8 mouse cellular contexts compared by ENCODE assay signal in the genomic region with DNA sequence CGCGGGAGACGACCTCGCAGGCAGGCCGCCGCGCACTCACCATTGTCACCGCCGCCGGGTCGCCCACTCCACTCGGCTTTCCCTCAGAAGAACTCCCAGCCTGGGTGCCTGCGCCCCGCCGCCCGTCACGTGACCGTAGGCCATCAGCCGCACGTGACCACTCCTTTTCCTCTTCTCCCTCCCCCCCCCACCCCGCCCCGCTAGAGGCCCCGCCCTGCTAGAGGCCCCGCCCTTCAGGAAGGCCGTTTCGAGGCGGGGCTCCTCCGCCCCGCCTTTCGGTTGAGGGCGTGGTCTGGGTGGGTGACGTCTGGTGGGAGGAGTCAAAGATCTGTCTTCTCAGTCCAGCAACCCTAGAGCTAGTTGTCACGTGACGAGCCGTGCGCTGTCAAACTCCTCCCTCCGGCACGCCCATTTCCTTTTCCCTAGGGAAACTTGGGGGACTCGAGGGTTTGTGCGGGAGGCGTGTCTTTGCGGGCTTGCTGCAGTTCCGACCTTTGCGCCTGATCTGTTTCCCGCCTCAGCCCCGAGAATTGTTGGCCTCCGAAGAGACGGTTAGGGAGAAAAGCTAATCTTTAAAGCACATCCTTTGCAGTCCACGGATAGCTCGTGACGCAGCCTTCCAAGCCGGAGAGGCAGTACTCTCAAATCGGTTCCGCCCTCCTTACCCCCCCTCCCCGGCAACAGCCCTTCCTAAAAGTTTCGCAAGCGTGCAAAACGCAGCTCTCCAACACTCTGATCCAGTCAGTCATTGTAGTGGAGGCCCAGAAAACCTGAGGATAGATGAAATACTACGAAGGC. TPM values are rescaled to one million over a fixed set of nuclear protein-coding genes. Genes with fewer than 3 reads are reported as not detected.
A peak's percentile ranks its signal among the peaks of the same experiment; 100 is the strongest.
DNase-seq lines count a peak whose midpoint lies in the region; ATAC-seq and TF ChIP-seq lines count a peak whose summit lies in the region.

A gene (minus strand): TSS at position 188 of the 798 bp plus-strand sequence.

- DNase-seq in ES-E14 (ENCODE audit: low read depth, low spot score): peak; percentile 99
- DNase-seq in cerebellum, adult 11-12 months: peak; percentile 98
- DNase-seq in heart, postnatal 25 days (ENCODE audit: low spot score): peak; percentile 99
- DNase-seq in layer of hippocampus, adult 18-20 months (ENCODE audit: low spot score in 2 of 2): peak; percentile 98 to 99
- peak; percentile 99 for DNase-seq in lung, adult 2 months
- DNase-seq in thymus, adult 18-20 months: peak; percentile 98 to 99

- H3K4me3 ChIP-seq in ES-E14 (ENCODE audit: insufficient read depth in 1 of 2, low read depth in 1 of 2, low read length in 2 of 2, poor library complexity in 1 of 2, severe bottlenecking in 1 of 2): peak within 1 kb of the TSS; percentile 93 to 94
- H3K4me3 ChIP-seq in forebrain, embryonic 15.5 days: peak within 1 kb of the TSS; percentile 98
- peak within 1 kb of the TSS; percentile 96 for H3K4me3 ChIP-seq in lung, adult 2 months (replicated peaks; ENCODE audit: extremely low read depth, low read depth, low read length)

- peak; percentile 90 for ATAC-seq in forebrain, embryonic 15.5 days (replicated peaks)
- ATAC-seq in neutrophil, adult 5-6 weeks (ENCODE audit: extremely low read depth, insufficient number of reproducible peaks, low FRiP score, poor library complexity, severe bottlenecking): peak; percentile 69

- no peak for TF ChIP-seq CTCF in lung, adult 2 months (IDR thresholded peaks at IDR 0.05; ENCODE audit: insufficient read depth, low read length)

- no peaks in the 10 kb centered on the region for H3K9me3 ChIP-seq in ES-E14 (ENCODE audit: control insufficient read depth, insufficient read depth, low read depth, low read length)
- H3K9me3 ChIP-seq in forebrain, embryonic 15.5 days: no peaks in the 10 kb centered on the region

- peak within 1 kb of the TSS; percentile 75 for H3K4me2 ChIP-seq in forebrain, embryonic 15.5 days (replicated peaks)

- no peaks in the 10 kb centered on the region for H3K27me3 ChIP-seq in forebrain, embryonic 15.5 days

- in situ Hi-C loops in ES-E14 (cut with MboI; ENCODE audit: low sequenced_read_pairs in 2 of 2, unreplicated experiment in 2 of 2): no loop called here

- H3K4me1 ChIP-seq in ES-E14 (ENCODE audit: control insufficient read depth in 2 of 2, insufficient read depth in 2 of 2, low read length in 2 of 2, poor library complexity in 1 of 2): peaks cover 0 to 2% of the 10 kb centered on the region in 2 experiments; a peak in 3 of 4 replicates
- H3K4me1 ChIP-seq in forebrain, embryonic 15.5 days: peaks cover 23% of the 10 kb centered on the region
- peaks cover 10% of the 10 kb centered on the region for H3K4me1 ChIP-seq in lung, adult 2 months (ENCODE audit: control insufficient read depth, insufficient read depth, low read length)

- H3K9ac ChIP-seq in ES-E14 (ENCODE audit: insufficient read depth, low read depth, low read length, poor library complexity, severe bottlenecking): peak within 1 kb of the TSS; percentile 84
- H3K9ac ChIP-seq in forebrain, embryonic 15.5 days (replicated peaks): peak within 1 kb of the TSS; percentile 92

- intact Hi-C loops in heart, postnatal 25 days (cut with DNase I): loop anchor here (2.0 kb wide), 1 partner anchor 38 kb away; a partner anchor contains a TSS

- WGBS in forebrain, embryonic 15.5 days: under 1% methylated on average over 44 of the region's 59 CpGs
- WGBS in lung, adult 2 months: under 1% methylated on average over 59 of the region's 59 CpGs

- H3K36me3 ChIP-seq in ES-E14 (ENCODE audit: control insufficient read depth, insufficient read depth, low read length, poor library complexity, severe bottlenecking): no peaks in the 10 kb centered on the region
- H3K36me3 ChIP-seq in forebrain, embryonic 15.5 days: no peaks in the 10 kb centered on the region

- peak; percentile 86; the same call in 1 of the 2 replicates for TF ChIP-seq POLR2A in lung, adult 2 months (IDR thresholded peaks at IDR 0.05; ENCODE audit: borderline replicate concordance, extremely low read depth, low read depth, low read length)

- H3K27ac ChIP-seq in ES-E14 (ENCODE audit: insufficient read depth, low read depth, low read length, poor library complexity, severe bottlenecking): peak within 1 kb of the TSS; percentile 67
- H3K27ac ChIP-seq in forebrain, embryonic 15.5 days (replicated peaks): peak within 1 kb of the TSS; percentile 85

TF ChIP-seq in ES-E14, 5 proteins besides CTCF, POLR2A, EP300 and RAD21:
- TF ChIP-seq HCFC1 (IDR thresholded peaks at IDR 0.05; ENCODE audit: borderline replicate concordance, insufficient read depth, low read length) (no peak), MAFK (IDR thresholded peaks at IDR 0.05; ENCODE audit: insufficient read depth, low read depth, low read length) (0 out of 2 replicates have a peak, but pooled peaks have one; percentile 6)

RNA-seq across cellular contexts. Expression of the gene that starts here (rescaled TPM):
- total RNA-seq in ES-E14 (2012; rRNA removed): 21.7 and 32.1 TPM in 2 replicates
- 76.1 and 78.8 TPM in 2 replicates for polyA plus RNA-seq in forebrain, embryonic 15.5 days (2015; fragmentation: Nextera tagmentation; extraction: Ambion mirVana)
- 10 to 100 TPM; 40.9 to 48.2 TPM for total RNA-seq in heart, postnatal 25 days (2021)
- 10 to 100 TPM; 47.0 to 50.4 TPM for total RNA-seq in layer of hippocampus, adult 18-20 months (2021)
- 7.7 and 13.9 TPM in 2 replicates for polyA plus RNA-seq in lung, adult 2 months (2012; rRNA removed)
- 54.8 and 64.8 TPM in 2 replicates for total RNA-seq in neutrophil, adult 5-6 weeks (2017)

Comparison
In these comparisons a context has a peak if more than half of its experiments do, and no peak if none do; other contexts are left out.
1. Peak in every context shown above with its lines: DNase-seq, ATAC-seq, H3K4me3 ChIP-seq and H3K27ac ChIP-seq.